Mouse (Mus musculus): ENCODE results near the gene Ccdc63.

GRCm38 (mm10) chr5:122104201-122104600 is 36.4 kb downstream of the Ccdc63 start:
- peak; percentile 88 for TF ChIP-seq CTCF (IDR thresholded peaks at IDR 0.05)
- no peak for TF ChIP-seq EP300 (IDR thresholded peaks at IDR 0.05; ENCODE audit: insufficient read depth, low read depth, low read length)

Data from heart, adult 2 months (tissue).